Mouse (Mus musculus) liver, adult (tissue): ENCODE results near the gene Pld5.

ENCODE experiments used
- GATA4 ChIP-seq: IDR thresholded peaks from 2 replicates; pipeline ENCODE4 v1.6.1; 2014; ENCODE audit warnings: mild to moderate bottlenecking, low read length; ENCODE audit not compliant: insufficient replicate concordance

The Pld5 gene

DNA sequence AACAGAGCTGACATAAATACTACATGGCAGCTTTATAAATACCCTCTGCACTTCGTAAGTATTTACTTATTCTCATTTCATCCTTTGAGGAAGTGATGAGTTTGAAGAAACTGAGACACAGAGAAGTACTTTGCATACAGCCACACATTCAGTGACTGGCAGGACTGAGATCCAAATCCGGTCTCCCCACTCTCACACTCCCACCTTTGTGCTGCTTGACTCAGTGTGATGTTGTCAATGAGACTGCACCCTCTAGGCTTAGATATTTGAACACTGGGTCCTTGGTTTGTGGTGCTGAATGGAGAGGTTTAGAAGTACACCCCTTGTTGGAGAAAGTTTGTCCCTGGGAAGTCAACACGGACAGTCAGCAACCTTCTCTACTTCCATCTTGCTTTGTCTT lies 72.8 kb downstream of the Pld5 start:
- no peak for TF ChIP-seq GATA4

DNA sequence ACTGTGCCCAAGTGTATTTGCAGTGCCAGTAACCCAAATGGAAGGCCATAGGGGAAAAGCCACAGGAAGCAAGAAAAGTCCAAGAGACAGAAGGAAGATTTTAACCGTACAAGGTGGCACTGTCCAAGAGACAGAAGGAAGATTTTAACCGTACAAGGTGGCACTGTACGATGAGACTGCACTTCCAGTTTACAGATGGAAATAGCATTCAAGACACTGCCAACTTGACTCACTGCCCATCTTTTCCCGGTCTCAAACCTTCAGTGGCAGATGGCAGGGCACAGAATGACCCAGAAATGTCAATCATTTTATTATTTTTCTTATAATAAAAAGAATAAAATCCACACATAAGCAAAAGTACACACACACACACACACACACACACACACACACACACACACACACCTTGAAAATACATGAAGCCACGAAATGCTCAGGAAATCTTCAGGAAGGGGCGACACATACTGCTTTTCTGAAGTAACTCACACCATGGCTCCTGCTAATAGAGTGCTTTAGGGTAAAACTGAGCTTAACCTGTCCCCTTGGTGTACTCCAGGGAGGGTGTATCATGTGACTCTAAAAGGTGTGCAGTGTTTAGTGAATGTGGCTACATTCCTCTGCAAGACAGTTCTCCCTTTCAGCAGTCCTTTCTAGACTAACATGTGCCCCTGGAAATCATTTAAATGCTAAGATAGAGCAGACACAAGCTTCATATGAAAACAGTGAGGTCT lies 77.9 kb downstream of the Pld5 start:
- TF ChIP-seq GATA4, result no peak

DNA sequence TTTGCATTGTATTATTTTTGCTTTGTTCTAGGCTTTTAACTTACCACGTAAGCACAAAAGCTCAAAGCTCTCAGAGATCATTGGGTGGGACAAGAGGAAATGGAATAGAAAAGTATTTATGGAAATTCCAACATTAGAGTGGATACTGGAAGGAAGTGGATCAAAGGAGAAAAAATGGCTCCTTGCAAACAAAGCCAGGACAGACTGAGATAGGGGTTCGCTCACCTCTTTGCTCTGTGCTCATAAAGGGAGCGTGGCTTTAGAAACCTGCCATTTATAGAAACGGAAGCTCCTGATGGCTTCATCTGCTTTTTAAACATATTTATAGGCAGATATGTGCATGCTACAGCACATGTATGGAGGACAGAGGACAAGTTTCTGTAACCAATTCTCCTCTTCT lies 78.8 kb downstream of the Pld5 start:
- no peak for TF ChIP-seq GATA4

GRCm38 (mm10) chr1:176194727-176195126 lies 80.4 kb downstream of the Pld5 start:
- TF ChIP-seq GATA4, result no peak

DNA sequence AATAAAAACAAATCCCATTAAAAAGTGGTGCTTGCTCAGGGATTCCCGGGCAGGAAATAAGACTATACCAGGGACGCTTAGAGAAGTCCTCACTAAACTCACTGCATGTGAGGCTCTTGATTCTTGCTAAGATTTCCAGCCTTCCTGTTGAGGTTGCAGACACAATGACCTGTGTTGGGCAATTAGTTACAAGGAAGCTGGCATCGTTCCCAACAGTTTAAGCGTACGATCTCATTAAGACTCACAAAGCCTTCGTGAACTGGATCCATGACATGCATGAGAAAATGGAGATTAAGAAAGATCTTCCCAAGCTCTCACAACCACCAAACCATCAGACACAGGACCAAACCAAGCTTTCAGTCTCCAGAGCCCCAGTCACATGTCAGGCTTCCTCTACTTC lies 91.1 kb downstream of the Pld5 start:
- no peak for TF ChIP-seq GATA4

DNA sequence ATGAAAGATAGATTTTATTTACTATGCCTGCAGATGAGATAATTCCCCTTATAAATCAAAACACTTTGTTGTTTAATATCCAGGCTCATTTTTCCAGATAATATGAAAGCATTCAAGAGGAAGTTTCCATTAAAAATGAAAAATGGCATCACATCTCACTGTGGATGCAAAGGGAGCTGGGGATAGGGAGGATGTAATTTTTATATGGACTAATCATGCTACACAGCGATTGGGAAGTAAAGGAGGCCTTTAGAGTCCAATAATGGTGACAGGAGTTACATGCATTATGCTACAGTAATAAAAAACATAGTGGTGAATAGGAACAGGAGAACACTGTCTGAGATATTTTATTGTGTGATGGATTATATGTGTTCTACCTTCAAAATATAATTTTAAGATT lies 100.1 kb downstream of the Pld5 start:
- TF ChIP-seq GATA4, result no peak

- TF ChIP-seq GATA4, result no peak
Observed at GRCm38 (mm10) chr1:176167784-176168183, 107.3 kb downstream of the Pld5 start.

DNA sequence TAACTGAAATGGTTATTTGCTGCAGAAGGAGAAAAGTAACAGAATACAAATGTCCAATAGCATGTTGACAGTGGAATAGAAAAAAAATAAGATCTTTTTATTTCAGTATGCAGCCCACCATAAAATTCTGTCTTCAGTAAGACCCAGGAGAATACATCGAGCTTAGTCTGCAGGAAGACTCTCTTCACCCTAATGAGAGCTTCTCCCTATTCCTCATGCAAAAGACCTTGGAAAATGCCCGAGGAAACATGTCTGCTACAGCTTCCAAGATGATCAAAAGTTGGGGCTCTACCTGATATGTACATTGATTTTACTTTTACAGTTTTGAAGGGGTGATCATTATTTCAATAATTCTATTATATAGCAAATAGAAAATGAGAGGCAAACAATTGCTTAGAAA lies 108.0 kb downstream of the Pld5 start:
- no peak for TF ChIP-seq GATA4

DNA sequence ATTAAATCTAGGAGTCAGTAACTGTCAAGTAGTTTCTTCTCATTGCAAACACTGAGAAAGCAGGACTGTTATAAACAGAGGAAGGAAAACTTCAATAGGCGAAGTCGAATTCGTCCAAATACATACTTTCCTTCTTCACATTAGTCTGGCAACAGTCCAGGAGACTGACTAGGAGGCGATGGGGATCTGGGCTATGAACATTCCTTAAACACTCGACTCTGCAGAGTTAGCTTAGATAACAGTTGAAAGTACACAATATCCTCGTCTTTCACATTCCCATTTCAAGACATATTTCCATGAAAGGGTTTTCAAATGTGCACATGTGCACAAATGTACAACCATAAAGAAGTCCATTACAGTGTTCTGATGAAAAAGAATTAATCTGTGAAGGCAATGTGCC lies 129.8 kb downstream of the Pld5 start:
- no peak for TF ChIP-seq GATA4

DNA sequence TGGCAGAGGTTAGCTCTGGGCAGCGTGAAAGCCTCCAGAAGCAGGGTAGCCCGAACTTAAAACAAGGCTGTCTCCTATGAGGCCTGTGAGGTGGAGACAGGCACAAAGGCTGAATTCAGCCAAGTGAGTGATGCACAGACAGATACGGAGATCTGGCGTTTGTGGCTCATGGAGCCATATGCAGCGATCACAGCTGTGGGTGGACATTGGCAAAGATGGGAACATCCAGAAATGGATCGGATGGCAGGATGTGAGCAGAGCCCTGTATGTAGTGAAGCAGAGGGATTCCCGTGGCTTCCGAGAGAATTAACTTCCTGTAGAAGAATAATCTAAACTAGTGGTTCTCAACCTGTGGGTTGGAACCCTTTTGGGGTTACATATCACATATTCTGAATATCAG lies 140.7 kb downstream of the Pld5 start:
- TF ChIP-seq GATA4, result no peak

DNA sequence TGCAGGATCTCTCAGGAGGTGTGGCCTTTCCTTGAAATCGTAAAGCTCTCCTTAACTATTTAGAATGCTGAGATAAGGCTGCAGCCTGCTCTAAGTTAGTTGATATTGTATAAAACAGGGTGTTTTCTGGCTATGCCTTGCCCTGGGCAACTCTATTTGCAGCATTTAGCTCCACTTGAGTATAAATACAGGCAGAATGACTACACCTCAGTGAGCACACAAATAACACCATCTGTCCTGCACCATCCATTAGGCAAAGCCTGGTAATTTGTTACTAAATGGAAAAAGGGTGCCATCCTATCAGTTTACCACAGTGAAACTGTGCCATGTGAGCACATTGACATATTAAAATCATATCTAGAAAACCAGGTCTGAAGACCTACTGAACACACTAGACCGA lies 149.3 kb downstream of the Pld5 start:
- TF ChIP-seq GATA4, result no peak

DNA sequence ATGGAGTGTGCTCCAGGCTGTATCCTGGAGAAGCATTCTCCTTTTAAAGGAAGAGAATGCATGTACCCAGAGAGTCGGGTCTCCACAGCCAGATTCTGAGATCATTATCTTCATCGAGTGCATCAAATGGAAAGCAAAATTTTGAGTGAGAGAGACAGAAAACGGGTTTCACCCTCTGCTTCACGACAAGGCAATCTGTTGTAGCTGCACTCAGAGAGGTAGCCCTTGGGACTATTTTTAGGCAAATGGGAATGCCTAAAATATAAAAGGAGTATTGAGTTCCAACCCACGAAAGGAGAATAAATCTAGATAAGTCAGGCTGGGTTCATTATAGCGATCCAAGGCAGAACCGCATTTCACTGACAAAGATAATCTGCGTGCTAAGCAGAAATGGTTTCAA lies 150.7 kb downstream of the Pld5 start:
- TF ChIP-seq GATA4, result no peak

DNA sequence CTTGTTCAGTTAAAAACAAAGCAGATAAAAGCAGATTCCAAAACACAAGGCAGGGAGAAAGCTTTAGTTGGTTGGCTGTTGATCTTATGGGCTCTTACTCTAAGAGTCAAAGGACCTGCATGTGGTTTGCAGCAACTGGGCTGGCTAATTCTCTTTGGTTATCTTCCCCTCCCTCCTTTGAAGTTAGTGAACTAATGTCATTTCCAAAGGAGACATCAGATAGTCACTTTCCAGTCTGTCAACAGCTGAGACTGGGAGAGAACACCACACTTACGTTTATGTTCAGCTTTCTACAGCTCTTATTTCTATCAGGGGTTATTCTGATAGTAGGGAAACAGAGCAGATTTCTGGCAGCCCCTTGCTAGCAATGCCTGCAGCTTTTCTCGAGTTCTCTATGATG lies 151.3 kb downstream of the Pld5 start:
- no peak for TF ChIP-seq GATA4

DNA sequence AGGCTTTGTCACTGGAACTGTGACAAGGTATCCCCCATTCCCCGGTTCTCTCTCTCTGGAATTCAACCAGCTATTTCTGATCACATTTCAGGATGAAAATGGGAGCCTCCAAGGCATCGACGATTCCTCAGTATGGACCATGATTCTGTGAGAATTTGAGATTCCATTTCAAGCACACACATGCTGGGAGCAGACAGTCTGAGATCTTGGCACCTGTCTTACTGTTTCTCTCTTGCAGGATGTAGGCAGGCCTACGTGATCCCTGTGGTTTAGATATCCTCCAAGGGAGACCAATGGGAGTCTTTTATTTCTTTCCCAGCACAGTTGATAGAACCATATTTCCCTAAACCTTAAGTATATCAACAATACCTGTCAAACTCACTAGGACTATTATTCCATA lies 159.5 kb downstream of the Pld5 start:
- TF ChIP-seq GATA4, result no peak

GRCm38 (mm10) chr1:176098685-176099320 lies 176.3 kb downstream of the Pld5 start:
- no peak for TF ChIP-seq GATA4

DNA sequence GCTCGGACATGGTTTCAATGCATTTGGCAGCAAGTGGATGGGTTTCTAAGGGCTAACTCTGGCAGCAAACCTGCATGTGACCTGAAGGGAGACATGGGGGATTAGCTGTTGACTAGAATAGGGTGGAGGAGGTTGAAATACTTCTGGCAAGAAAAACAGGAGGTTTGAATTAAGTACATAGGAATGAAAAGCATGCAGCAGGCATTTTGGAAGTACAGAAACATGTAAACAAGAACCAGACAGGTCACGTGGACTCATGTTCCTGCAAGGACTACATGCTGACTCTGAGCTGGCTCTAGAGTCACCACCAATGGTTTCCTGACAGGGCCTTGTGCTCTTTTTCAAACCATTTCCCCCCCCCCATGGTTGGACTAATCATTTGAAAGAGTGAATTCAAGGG lies 183.0 kb downstream of the Pld5 start:
- no peak for TF ChIP-seq GATA4

DNA sequence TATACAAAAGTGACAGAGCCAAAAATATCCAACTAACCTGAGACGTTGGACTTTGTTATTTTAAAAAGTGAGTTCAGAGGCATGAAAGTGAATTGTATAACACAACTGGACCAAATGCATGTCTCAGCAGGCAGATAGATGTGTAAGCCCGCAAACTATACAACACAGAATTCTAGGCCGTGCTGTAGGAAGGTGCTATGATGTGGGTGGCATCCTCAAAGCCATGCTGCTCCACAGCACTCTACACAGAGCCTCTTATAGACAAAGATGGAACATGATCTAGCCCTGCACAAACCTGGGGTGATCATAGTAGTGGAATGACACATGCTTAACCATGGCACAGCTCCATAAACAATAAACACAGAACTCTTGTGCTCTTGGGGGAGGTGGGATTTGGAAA lies 185.7 kb downstream of the Pld5 start:
- TF ChIP-seq GATA4, result no peak

- TF ChIP-seq GATA4, result no peak
Observed at GRCm38 (mm10) chr1:176085952-176086648, 189.0 kb downstream of the Pld5 start.
